Comparison of ENCODE assay signal across 32 mouse cellular contexts in genomic region chr6:146874415-146874814, GRCm38 (mm10). TPM values are rescaled to one million over a fixed set of nuclear protein-coding genes. Genes with fewer than 3 reads are reported as not detected.
DNase-seq lines count a peak whose midpoint lies in the region; ATAC-seq and TF ChIP-seq lines count a peak whose summit lies in the region.
"Had no signal": no experiment of that assay in that cellular context is flagged by ENCODE, and none has a peak within 500 bp of the region (broad histone marks: within the 10 kb centered on the region; RNA-seq: fewer than 3 reads in every experiment).

No protein-coding gene starts in this region.

- H3K9me3 ChIP-seq in heart, embryonic 12.5 days (replicated peaks) = peaks cover 9% of the 10 kb centered on the region; the same call in 1 of the 2 replicates
- H3K9me3 ChIP-seq in E14TG2a.4 (ENCODE audit: low read length) (peaks cover 15% of the 10 kb centered on the region), MEL (replicated peaks; ENCODE audit: insufficient read depth, low read length) (no peaks in the 10 kb centered on the region)
- H3K9me3 ChIP-seq in neural tube, embryonic 15.5 days (replicated peaks) = no peaks in the 10 kb centered on the region
- H3K9me3 ChIP-seq: hindbrain, embryonic 12.5 days; hindbrain, embryonic 15.5 days; intestine, embryonic 15.5 days had no signal

- no peak overlapping the region for H3K9ac ChIP-seq in heart, embryonic 12.5 days
- no peak overlapping the region for H3K9ac ChIP-seq in MEL (ENCODE audit: control insufficient read depth, low read depth, low read length, poor library complexity, severe bottlenecking)
- no peak overlapping the region for H3K9ac ChIP-seq in neural tube, embryonic 15.5 days (replicated peaks)
- H3K9ac ChIP-seq: embryonic facial prominence, embryonic 13.5 days; forebrain, embryonic 12.5 days; forebrain, embryonic 15.5 days; heart, embryonic 15.5 days; hindbrain, embryonic 12.5 days; hindbrain, embryonic 15.5 days; intestine, embryonic 15.5 days had no signal

- TF ChIP-seq RAD21 in MEL (IDR thresholded peaks at IDR 0.05; ENCODE audit: low read depth, low read length) = no peak

- WGBS in heart, embryonic 12.5 days = 56% methylated on average over 6 of the region's 6 CpGs
- WGBS in neural tube, embryonic 15.5 days = 80% methylated on average over 6 of the region's 6 CpGs

- H3K27me3 ChIP-seq in heart, embryonic 12.5 days (replicated peaks) = no peaks in the 10 kb centered on the region
- H3K27me3 ChIP-seq in E14TG2a.4 (ENCODE audit: insufficient read depth, low read length) = peaks cover 17% of the 10 kb centered on the region
- no peaks in the 10 kb centered on the region for H3K27me3 ChIP-seq in MEL (ENCODE audit: control insufficient read depth in 1 of 2, insufficient read depth in 2 of 2, low read length in 2 of 2)
- H3K27me3 ChIP-seq in neural tube, embryonic 15.5 days (replicated peaks) = no peaks in the 10 kb centered on the region
- H3K27me3 ChIP-seq: embryonic facial prominence, embryonic 13.5 days; forebrain, embryonic 15.5 days; heart, embryonic 15.5 days; hindbrain, embryonic 12.5 days; hindbrain, embryonic 15.5 days; intestine, embryonic 15.5 days had no signal

- H3K4me3 ChIP-seq in heart, embryonic 12.5 days = no peak overlapping the region
- H3K4me3 ChIP-seq in E14TG2a.4 (replicated peaks; ENCODE audit: low read length) (0 out of 2 replicates have a peak overlapping the region, but pooled peaks have one; percentile 26), MEL (ENCODE audit: control insufficient read depth in 1 of 2, insufficient read depth in 1 of 2, low read depth in 2 of 2, low read length in 2 of 2) (no peak overlapping the region)
- no peak overlapping the region for H3K4me3 ChIP-seq in neural tube, embryonic 15.5 days (replicated peaks)
- H3K4me3 ChIP-seq: embryonic facial prominence, embryonic 10.5 days; embryonic facial prominence, embryonic 13.5 days; erythroblast, embryonic 14.5 days; forebrain, embryonic 12.5 days; forebrain, embryonic 15.5 days; heart, embryonic 15.5 days; hindbrain, embryonic 12.5 days; hindbrain, embryonic 15.5 days; intestine, embryonic 15.5 days had no signal

- TF ChIP-seq CTCF in E14TG2a.4 (conservative IDR thresholded peaks at IDR 0.05; ENCODE audit: low read length) (no peak), MEL (IDR thresholded peaks at IDR 0.05 in 2 of 3, conservative IDR thresholded peaks at IDR 0.05 in 1 of 3; ENCODE audit: control insufficient read depth in 1 of 3, insufficient read depth in 1 of 3, low read depth in 2 of 3, low read length in 3 of 3, poor library complexity in 1 of 3, severe bottlenecking in 1 of 3) (no peak)

- no peaks in the 10 kb centered on the region for H3K79me2 ChIP-seq in MEL (ENCODE audit: control insufficient read depth, insufficient read depth, low read length, poor library complexity)

- no peaks in the 10 kb centered on the region for H3K36me3 ChIP-seq in heart, embryonic 12.5 days
- H3K36me3 ChIP-seq in E14TG2a.4 (ENCODE audit: insufficient read depth, low read length) (no peaks in the 10 kb centered on the region), MEL (ENCODE audit: control insufficient read depth in 1 of 2, insufficient read depth in 2 of 2, low read length in 2 of 2) (peaks cover 0 to 18% of the 10 kb centered on the region in 2 experiments; a peak in 2 of 4 replicates)
- no peaks in the 10 kb centered on the region for H3K36me3 ChIP-seq in neural tube, embryonic 15.5 days
- H3K36me3 ChIP-seq: embryonic facial prominence, embryonic 13.5 days; forebrain, embryonic 12.5 days; forebrain, embryonic 15.5 days; heart, embryonic 15.5 days; hindbrain, embryonic 12.5 days; hindbrain, embryonic 15.5 days; intestine, embryonic 15.5 days had no signal

- no peak overlapping the region for H3K4me2 ChIP-seq in heart, embryonic 12.5 days
- no peak overlapping the region for H3K4me2 ChIP-seq in neural tube, embryonic 15.5 days
- H3K4me2 ChIP-seq: embryonic facial prominence, embryonic 13.5 days; forebrain, embryonic 12.5 days; forebrain, embryonic 15.5 days; heart, embryonic 15.5 days; hindbrain, embryonic 12.5 days; hindbrain, embryonic 15.5 days; intestine, embryonic 15.5 days had no signal

- H3K27ac ChIP-seq in heart, embryonic 12.5 days (ENCODE audit: poor library complexity, severe bottlenecking) = peak overlapping the region; percentile 4; the same call in 1 of the 2 replicates
- H3K27ac ChIP-seq in MEL (ENCODE audit: control insufficient read depth, low read depth, low read length) = no peak overlapping the region
- H3K27ac ChIP-seq in neural tube, embryonic 15.5 days (replicated peaks) = no peak overlapping the region
- H3K27ac ChIP-seq: embryonic facial prominence, embryonic 10.5 days; embryonic facial prominence, embryonic 13.5 days; forebrain, embryonic 12.5 days; forebrain, embryonic 15.5 days; heart, embryonic 15.5 days; hindbrain, embryonic 12.5 days; hindbrain, embryonic 15.5 days; intestine, embryonic 15.5 days had no signal

- no peak for TF ChIP-seq EP300 in MEL (IDR thresholded peaks at IDR 0.05; ENCODE audit: low read depth in 1 of 2, low read length in 2 of 2)

- DNase-seq in heart, adult 8-10 months (ENCODE audit: low spot score) = no peak
- DNase-seq in MEL (ENCODE audit: low read depth, low spot score) = peak; percentile 44
- DNase-seq: adrenal gland, adult 2 months; adrenal gland, postnatal 14 days; cerebellum, adult 11-12 months; cerebellum, adult 8-10 months; cerebellum, postnatal 10 days; cerebellum, postnatal 36 days; embryo, embryonic 11 days; gastrocnemius, postnatal 25 days; heart, adult 18-20 months; heart, postnatal 10 days; kidney, adult 11 months had no signal

- peaks cover 19% of the 10 kb centered on the region for H3K4me1 ChIP-seq in heart, embryonic 12.5 days (replicated peaks)
- no peaks in the 10 kb centered on the region; the same call in 1 of the 2 replicates for H3K4me1 ChIP-seq in E14TG2a.4 (replicated peaks; ENCODE audit: low read depth, low read length)
- H3K4me1 ChIP-seq in MEL (ENCODE audit: control insufficient read depth in 1 of 2, insufficient read depth in 2 of 2, low read length in 2 of 2) = peaks cover 11 to 31% of the 10 kb centered on the region in 2 experiments
- no peaks in the 10 kb centered on the region for H3K4me1 ChIP-seq in neural tube, embryonic 15.5 days
- H3K4me1 ChIP-seq: forebrain, embryonic 15.5 days; hindbrain, embryonic 15.5 days; intestine, embryonic 15.5 days had no signal

- TF ChIP-seq POLR2A in MEL (IDR thresholded peaks at IDR 0.05; ENCODE audit: control insufficient read depth in 1 of 2, insufficient read depth in 1 of 2, low read depth in 1 of 2, low read length in 2 of 2, poor library complexity in 1 of 2) = no peak

- ATAC-seq in heart, embryonic 12.5 days (ENCODE audit: insufficient number of reproducible peaks, low FRiP score) = no peak
- ATAC-seq in neural tube, embryonic 15.5 days (ENCODE audit: low FRiP score) = no peak
- ATAC-seq in inflammation-experienced regulatory T-cells, adult 6 months = no peak
- ATAC-seq: CD4-positive, CD25-positive, alpha-beta regulatory T cell, adult 4 months; forebrain, embryonic 15.5 days; intestine, embryonic 15.5 days had no signal

TF ChIP-seq in MEL, 35 proteins besides CTCF, POLR2A, EP300 and RAD21:
- TF ChIP-seq NRF1 (IDR thresholded peaks at IDR 0.05; ENCODE audit: insufficient read depth, low read depth, low read length, poor library complexity, severe bottlenecking) = no peak
- no peak for TF ChIP-seq USF2 (IDR thresholded peaks at IDR 0.05; ENCODE audit: borderline replicate concordance in 1 of 2, insufficient read depth in 1 of 2, low read depth in 1 of 2, low read length in 2 of 2)
- TF ChIP-seq SMC3 (IDR thresholded peaks at IDR 0.05; ENCODE audit: low read depth, low read length) = no peak
- no peak for TF ChIP-seq ZKSCAN1 (IDR thresholded peaks at IDR 0.05; ENCODE audit: low read depth, low read length)
- TF ChIP-seq ZNF384 (IDR thresholded peaks at IDR 0.05; ENCODE audit: low read depth, low read length) = no peak
TF ChIP-seq in MEL: peak in this region for 0.

RNA-seq across cellular contexts. Expression of gene Ppfibp1, which starts 13.9 kb away (rescaled TPM):
- polyA plus RNA-seq in heart, embryonic 12.5 days (2016; fragmentation: Nextera tagmentation; extraction: Ambion mirVana) = 83.9 and 84.8 TPM in 2 replicates
- 100 to 1,000 TPM; 101 to 127 (median 122) TPM for total RNA-seq in heart, adult 8-10 months (2022)
- 12.2 and 13.8 TPM in 2 replicates for total RNA-seq in MEL (2012; rRNA removed)
- 10 to 100 TPM in 1 of 2 experiments, not detected in 1; 14.6 TPM for polyA plus RNA-seq in MEL (2012; ENCODE audit: insufficient read depth in 1 of 2, insufficient read length in 2 of 2, low read depth in 1 of 2, low replicate concordance in 2 of 2, missing spikeins in 1 of 2)
- 12.8 and 15.8 TPM in 2 replicates for polyA plus RNA-seq in neural tube, embryonic 15.5 days (2015; fragmentation: Nextera tagmentation; extraction: Ambion mirVana)
- 10 to 100 TPM in 1 of 3 experiments, 1 to 10 TPM in 2; 7.7 to 14.1 (median 8.8) TPM for polyA plus RNA-seq in inflammation-experienced regulatory T-cells, adult 6 months (2017; shearing (Covaris generic))
- polyA plus RNA-seq: erythroblast, embryonic 14.5 days had no signal

RNA-seq across cellular contexts. Expression of gene Smco2, which starts 24.5 kb away (rescaled TPM):
- polyA plus RNA-seq in heart, embryonic 12.5 days (2016; fragmentation: Nextera tagmentation; extraction: Ambion mirVana) = not detected in 2 replicates
- total RNA-seq in heart, adult 8-10 months (2022) = 1 to 10 TPM in 3 of 4 experiments, under 1 TPM in 1; 0.90 to 3.8 (median 2.7) TPM
- not detected in 2 replicates for total RNA-seq in MEL (2012; rRNA removed)
- not detected for polyA plus RNA-seq in MEL (2012; ENCODE audit: insufficient read depth in 1 of 2, insufficient read length in 2 of 2, low read depth in 1 of 2, low replicate concordance in 2 of 2, missing spikeins in 1 of 2)
- not detected in 2 replicates for polyA plus RNA-seq in neural tube, embryonic 15.5 days (2015; fragmentation: Nextera tagmentation; extraction: Ambion mirVana)
- polyA plus RNA-seq in inflammation-experienced regulatory T-cells, adult 6 months (2017; shearing (Covaris generic)) = not detected
- total RNA-seq: adrenal gland, adult 2 months; adrenal gland, postnatal 14 days; adrenal gland, postnatal 4 days; ES-E14; gastrocnemius, adult 8-10 months; gastrocnemius, postnatal 25 days; hematopoietic stem cell, adult 5-6 weeks had no signal
- polyA plus RNA-seq: adrenal gland, adult 2 months; C2C12; CD4-positive, CD25-positive, alpha-beta regulatory T cell, adult 4 months; embryonic facial prominence, embryonic 10.5 days; embryonic facial prominence, embryonic 13.5 days; erythroblast, embryonic 14.5 days; forebrain, embryonic 12.5 days; forebrain, embryonic 15.5 days; hindbrain, embryonic 12.5 days; hindbrain, embryonic 15.5 days; intestine, embryonic 15.5 days had no signal
